Mouse (Mus musculus) lung, adult 18-20 months (tissue): ENCODE measurements at regions not wholly inside any gene's neighbourhood (a gene's known extent, or its start where the extent isn't known, plus 50 kb on each side); places are given as distances from the start of the nearest gene placed in this dataset.

Experiments used
- DNase-seq, 2 experiments: peaks; one replicate each; pipeline ENCODE4 v3.0.0; 2022; ENCODE audit warnings: mixed read lengths in 2 of 2

DNA sequence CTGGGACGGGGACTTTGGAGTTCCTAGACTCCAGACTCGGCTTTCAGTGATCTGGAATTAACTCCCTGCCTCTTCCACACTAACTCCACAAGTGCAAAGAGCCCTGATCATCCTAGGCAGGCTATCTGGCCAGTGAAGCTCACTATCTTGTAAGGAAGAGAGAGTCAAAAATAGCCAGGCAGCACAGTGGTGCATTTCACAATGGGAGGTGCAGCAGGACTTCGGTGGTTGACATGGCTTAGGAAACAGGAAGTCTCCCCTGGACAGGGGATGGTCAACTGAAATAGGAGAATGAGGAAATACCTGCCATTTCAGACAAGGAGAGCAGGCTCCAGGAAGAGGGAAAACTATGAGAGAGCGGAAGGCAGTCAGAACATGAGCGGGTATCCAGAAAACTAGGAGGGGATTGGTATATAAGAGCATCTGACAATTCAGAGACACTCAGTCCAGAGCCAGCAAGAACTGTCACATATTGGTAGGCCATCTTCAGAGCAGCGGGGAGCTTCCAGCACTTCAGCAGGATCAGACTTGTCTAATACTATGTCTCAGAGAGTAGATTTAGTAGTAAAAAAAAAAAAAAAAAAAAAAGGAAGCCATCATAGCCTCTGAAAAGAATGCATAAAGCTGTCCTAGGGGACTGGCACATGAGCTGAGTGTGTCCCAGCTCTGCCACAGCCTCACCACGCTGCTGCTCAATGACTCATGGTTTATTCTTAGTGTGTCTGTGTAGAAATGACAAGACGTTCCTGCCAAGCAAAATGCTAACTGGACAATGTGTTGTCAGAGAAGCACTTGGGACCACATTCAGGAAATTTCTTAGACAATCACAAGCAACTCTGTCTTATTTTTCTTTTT is 184.5 kb upstream of the Cpeb2 start:
- peak in 1 of 2 experiments; percentile 5 for DNase-seq

DNA sequence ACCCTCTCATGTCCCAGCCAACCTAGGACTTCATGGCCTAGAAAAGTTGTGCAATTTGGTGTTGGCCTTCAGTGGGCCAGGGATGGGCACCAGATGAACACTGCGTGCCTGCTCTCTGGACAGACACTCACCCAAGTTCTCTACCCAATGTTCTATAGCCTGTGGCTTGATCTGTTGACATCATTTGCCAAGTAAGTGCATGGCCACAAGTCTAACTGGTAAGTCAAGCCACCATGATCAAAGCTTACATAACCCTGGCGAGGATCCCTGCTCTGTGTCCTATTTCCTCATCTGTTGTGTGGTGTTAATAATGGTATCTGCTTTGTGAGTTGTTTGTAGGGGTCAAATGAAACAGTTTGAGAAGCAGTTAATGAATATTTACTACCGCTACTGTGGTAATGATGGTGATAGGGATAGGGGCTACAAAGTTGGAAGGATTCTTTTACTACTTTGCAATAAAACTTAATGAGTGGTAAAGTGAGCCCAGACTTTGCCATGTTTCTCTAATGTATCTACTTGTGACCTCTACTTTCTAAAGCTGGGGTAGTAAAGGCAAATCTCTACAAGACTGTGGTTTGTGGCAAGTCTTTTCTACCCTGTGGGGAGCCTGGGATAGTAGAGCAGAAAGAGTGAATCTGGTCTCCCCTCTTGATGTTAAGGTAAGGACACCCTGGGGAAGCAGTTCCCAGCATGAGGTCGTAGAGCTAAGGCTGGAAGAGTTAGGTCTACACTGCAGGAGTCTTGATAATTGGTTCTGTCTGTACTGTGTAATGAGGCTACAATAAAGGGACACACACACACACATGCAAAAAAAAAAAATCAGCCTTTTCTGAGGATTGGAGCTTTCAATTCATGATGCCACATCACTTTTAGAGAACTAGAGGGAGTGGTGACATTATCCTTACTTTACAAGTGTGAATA is 183.3 kb upstream of the Cpeb2 start:
- no peak for DNase-seq

GRCm38 (mm10) chr5:43050961-43051517 is 181.9 kb upstream of the Cpeb2 start:
- DNase-seq: no peak

DNA sequence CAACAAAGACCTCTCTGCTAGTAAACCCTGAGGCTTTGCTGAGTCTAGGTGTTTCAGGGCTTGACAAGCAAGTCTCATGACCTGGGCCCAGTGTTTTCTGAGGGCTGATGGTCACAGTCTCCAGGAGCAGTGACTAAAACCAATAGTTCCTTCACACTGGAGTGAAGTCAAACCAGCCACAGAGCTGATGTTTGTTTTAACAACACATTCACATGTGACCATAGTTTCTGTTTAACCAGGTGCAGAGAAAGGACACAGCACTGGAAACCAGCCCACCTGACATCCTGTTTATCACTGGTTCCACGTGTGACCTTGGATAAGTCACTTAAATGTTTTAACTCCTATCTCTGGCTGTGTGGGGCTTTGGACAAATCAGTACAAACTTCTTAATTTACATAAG is 180.3 kb upstream of the Cpeb2 start:
- no peak for DNase-seq

GRCm38 (mm10) chr5:43054586-43054985 is 178.4 kb upstream of the Cpeb2 start:
- DNase-seq: no peak

DNA sequence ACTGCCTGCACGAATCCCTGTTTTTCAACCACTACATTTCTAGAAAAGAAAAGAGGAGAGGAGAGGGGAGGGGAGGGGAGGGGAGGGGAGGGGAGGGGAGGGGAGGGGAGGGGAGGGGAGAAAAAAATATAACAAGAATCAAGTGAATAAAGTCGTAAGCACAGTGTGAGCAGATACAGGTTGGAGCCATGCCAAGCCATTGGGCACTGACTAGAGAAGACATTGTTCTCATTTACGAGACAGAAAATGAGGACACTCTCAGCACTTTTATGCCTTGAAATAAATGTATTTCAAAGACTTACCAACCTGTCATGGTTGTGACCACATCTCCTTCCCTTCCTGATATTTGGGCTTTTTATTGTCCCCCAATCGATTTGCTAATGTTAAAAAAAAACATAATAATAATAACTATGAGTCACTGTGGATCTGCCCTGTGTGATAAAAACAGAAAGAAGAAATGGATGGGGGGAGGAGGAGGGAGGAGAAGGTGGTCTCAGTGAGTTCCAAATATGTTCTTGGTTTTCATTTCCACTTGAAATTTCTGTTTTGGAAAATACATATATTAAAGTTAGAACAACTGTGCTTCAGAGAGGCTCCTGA is 177.8 kb upstream of the Cpeb2 start:
- no peak for DNase-seq

DNA sequence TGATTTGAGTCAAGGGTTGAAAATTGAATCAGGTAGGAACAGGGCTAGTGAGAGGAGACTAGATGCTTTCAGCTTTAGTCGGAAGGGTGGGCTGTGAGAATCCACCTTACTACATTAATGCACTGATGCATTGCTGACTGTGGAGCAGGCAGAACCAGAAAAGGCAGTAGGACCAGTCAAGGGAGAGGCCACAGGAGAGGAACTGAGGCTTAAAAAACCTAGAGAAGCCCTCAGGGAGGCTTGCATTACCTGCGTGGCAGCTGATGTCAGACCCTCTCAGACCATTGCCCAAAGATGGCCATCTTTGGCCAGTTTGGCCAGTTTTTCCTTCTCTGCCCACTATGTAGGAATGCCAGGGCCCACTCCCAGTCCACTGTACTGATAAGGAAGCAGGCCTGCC is 176.5 kb upstream of the Cpeb2 start:
- peak in 1 of 2 experiments; percentile 6 for DNase-seq

- no peak for DNase-seq
Measured at GRCm38 (mm10) chr5:43061243-43061642, 171.7 kb upstream of the Cpeb2 start.

DNA sequence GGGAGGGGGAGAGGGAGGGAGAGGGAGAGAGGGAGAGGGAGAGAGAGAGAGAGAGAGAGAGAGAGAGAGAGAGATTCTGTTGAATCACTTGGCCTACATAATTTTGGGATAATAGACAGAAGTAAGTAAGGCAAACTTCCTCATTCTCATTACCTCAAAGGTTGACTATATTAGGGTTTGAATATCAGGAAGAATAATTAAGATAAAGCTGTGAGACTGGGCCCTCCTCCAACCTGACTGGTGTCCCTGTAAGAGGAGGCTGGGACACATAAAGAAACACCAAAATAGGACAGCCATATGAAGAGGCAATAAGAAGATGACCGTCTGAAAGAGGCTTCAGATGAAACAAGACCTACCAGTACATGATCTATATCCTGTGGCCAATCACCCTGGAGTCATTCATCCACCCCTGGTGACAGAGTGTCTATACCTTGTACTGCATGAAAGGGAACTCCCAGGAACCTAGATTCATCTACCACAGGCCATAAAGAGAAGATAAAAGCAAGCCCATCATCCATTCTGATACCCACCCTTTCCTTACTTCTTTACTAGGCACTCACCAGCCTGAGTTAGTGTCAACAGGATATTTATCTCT is 171.1 kb upstream of the Cpeb2 start:
- no peak for DNase-seq

DNA sequence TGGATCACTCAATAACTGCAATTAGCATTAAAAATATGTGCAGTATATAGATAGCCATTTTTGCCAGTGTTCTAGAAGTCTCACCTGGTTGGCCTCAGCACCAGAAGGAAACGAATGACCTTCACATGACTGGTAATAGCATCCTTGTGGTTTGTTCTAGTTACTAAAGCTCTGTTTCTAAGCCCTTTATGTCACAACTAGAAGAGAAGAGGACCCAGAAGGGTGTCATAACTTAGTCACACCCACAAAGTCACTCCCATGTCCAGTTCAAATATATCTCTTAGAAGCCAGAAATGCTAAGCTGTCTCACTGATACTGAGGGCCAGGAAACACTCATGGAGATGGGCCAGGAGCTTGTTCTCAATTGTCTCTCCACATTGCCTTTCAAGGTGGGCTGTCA is 170.5 kb upstream of the Cpeb2 start:
- no peak for DNase-seq

DNA sequence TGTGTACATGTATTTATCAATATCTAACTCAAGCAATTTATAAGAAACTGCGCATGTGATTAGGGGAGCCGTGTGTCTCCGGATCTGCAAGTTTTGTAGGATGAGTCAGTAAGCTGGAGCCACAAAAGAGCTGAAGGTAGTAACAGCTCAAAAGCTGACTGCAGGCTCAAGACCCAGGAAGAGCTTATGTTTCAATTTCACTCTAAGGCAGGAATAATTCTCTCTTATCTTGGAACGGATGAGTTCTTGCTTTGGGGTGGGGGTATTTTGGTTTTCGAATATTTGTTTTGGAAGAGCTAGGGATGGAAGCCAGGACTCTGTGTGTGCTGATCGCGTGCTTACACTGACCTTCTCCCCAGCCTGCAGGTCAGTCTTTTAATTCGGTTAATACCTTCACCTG is 169.6 kb upstream of the Cpeb2 start:
- DNase-seq: no peak

GRCm38 (mm10) chr5:43071541-43071940 is 161.4 kb upstream of the Cpeb2 start:
- no peak for DNase-seq

DNA sequence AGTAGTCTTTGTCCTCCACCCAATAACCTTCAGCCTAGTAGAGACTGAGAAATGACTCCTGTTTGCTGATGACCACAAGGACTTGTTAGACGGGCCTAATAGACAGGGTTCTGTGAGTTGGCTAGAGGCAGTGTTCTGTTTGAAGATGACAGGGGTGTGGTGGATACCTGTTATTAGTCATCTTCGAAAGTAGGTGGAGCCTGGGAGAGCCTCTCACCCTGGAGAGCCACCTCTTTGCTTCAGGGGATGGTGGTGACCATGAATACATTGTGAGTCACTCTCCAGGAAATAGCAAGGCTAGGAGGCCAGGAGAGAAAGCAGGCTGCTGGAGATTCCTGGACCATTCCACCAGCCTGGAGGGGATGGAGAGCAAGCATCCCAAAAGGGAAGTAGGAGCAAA is 160.6 kb upstream of the Cpeb2 start:
- no peak for DNase-seq

DNA sequence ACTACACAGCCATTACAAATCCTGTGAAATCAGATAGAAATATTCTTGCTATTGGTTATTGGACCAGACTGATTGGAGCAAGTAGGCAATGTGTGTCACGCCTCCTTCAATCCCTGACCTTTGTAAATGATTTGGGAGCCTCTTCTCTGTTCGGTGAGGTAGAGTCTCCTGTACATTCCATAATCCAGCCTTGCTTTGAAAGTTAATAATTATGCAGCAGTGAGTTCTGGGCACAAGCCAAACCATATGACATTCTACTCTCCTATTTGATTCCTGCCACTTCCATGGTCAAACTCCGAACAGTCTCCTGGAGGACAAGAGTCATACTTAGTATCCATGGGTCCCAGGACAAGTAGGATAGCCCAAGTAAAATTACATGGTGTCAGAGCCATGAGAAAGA is 158.4 kb upstream of the Cpeb2 start:
- no peak for DNase-seq

GRCm38 (mm10) chr5:43080252-43080651 is 152.7 kb upstream of the Cpeb2 start:
- no peak for DNase-seq

DNA sequence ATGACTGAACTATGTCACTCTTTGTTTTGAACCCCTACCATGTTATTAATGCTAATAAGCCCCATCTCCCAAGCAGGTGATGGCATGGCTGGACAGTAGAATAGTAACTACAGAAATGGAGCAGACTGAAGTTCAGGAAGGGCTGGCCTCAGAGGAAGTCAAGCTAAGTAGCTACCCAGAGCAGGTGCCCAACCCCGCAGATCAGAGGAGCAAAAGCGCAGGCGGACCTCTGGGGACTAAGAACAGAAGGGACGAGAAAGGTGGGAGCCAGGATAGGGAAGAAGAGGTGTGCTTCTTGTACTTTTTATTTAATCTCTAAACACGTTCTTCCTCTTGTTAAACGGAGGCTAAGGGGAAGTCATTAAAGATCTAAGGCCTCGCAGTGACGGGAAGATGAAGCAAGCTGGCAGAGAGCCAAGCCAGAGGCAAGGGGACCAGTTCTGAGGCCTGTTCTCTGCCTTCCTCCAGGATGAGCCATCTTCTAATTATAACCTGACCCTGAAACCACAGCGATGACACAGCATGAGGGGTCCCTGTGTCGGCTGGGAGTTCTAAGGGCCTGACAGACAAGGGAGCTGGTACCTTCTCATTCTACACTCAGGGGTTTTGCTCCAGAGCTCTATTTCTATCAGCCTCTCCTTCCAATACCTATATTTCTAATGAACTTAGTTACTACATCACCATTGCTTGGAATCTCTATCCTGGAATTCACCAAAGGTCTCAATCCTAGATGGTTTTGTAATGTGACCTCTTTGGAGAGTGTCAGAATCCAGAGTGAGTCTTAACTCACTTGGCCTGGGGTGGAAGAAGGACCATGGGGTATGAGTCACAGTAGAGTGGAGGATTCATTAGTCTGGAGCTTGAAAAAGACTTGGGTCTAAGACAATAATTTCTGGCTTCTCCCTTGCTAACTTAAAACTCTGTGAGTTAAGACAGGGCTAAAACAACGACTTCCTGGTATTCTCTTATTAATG is 151.1 kb upstream of the Cpeb2 start:
- DNase-seq: no peak

DNA sequence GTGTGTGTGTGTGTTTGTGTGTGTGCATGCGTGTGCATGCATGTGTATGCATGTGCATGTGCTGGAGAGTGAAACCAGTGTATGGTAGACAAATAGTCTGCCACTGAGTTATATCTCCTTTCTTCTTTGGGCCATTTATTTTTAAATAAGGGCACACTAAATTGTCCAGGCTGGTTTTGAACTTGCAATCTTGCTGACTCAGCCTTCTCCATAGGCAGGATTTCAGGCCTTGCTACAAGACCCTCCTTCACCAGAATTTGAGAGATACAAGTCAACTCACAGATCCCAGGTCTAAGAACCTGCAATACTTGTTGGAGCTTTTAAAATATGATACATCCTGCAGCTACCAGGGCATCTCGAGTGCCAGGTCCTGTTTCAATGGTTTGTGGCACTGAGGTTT is 145.9 kb upstream of the Cpeb2 start:
- DNase-seq: no peak

GRCm38 (mm10) chr5:43087907-43088387 is 145.0 kb upstream of the Cpeb2 start:
- DNase-seq: no peak

DNA sequence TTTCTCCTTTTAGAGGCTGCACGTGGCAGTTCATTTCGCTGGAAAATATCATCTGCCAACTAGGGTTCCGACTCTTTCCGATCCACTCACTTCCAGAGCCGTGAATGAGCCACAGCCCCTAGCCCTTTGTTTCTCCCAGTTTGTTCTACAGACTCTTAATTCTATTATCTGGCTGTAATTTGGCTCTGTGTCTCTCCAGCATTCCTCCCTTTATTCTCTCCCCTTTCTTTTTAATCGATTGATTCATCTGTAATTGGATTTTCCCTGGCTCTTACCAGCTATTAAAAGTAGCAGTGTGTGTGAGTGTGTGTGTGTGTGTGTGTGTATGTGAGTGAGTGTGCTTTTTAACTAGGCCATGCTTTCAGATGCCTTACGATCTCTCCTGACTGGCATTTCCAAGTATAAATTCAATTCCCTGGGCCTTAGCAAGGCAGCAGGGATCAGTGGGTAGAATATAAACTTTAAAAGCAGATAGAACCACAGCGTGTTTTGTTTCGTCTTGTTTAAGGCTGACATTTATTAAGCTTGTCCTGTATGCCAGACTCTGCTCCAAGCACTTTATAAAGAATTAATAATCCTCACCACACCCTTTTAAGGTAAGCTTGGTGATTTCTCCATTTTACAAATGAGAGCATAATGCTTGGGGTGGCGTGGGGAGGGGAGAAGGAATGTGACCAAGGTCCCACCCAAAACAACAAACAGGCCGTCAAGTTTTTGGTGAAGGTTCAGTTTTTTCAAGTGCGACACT is 144.1 kb upstream of the Cpeb2 start:
- no peak for DNase-seq

- no peak for DNase-seq
Measured at GRCm38 (mm10) chr5:43089475-43089874, 143.5 kb upstream of the Cpeb2 start.

DNA sequence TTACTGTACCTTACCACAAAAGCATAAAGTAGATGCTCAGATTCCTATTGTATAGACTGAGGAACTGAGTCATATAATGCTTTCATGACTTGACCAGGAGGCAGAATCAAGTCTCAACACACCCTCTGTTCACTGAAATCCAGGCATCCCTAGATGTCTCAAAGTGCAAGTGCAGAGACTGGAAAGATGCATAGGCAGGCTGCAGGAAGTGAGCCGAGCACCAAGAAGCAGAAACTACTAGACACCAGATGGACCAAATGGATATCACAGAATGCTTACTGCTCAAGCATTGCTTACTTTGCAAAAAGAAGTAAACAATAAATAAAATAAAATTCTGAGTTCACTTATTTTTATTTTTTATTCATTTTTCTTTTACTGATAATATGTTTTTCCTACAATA is 143.0 kb upstream of the Cpeb2 start:
- no peak for DNase-seq
